Mouse (Mus musculus) lung, postnatal 4 days (tissue): Measurements from ENCODE around the gene Clec10a.
"Not testable (repeated sequence)": the region's sequence is repeated elsewhere in the genome, so short reads cannot be mapped to it uniquely, and the experiment has no call there.

Experiments
- DNase-seq, 2 experiments: peaks; one replicate each; pipeline ENCODE4 v3.0.0; 2021

Gene Clec10a

GRCm38 (mm10) chr11:70155897-70156296 is at the start of gene Clec10a:
Gene Clec10a, plus strand, starts transcription at chr11:70156197.
- not testable (repeated sequence) for DNase-seq

- DNase-seq, result peak in 1 of 2 experiments; percentile 16
Observed at GRCm38 (mm10) chr11:70107085-70107484, 48.9 kb upstream of the Clec10a start.

GRCm38 (mm10) chr11:70110146-70110545 is 45.9 kb upstream of the Clec10a start:
- peak; percentile 18 to 50 for DNase-seq

- no peak for DNase-seq
Observed at GRCm38 (mm10) chr11:70114562-70114961, 41.4 kb upstream of the Clec10a start.

- DNase-seq, result no peak
Observed at GRCm38 (mm10) chr11:70115901-70116300, 40.1 kb upstream of the Clec10a start.

GRCm38 (mm10) chr11:70129926-70130379 is 26.0 kb upstream of the Clec10a start, which contains the start of gene Mgl2:
Gene Mgl2, plus strand, starts transcription at chr11:70130329.
- peak; percentile 65 to 67 for DNase-seq

- DNase-seq, result not testable (repeated sequence)
Observed at GRCm38 (mm10) chr11:70135001-70135400, 21.0 kb upstream of the Clec10a start.

GRCm38 (mm10) chr11:70135925-70136324 is 20.1 kb upstream of the Clec10a start:
- DNase-seq, result peak in 1 of 2 experiments; percentile 28

GRCm38 (mm10) chr11:70139171-70139570 is 16.8 kb upstream of the Clec10a start:
- DNase-seq, result no peak

- DNase-seq, result peak in 1 of 2 experiments; percentile 18
Observed at GRCm38 (mm10) chr11:70151072-70151471, 4.9 kb upstream of the Clec10a start.

GRCm38 (mm10) chr11:70162336-70162735 is 6.3 kb downstream of the Clec10a start:
- peak; percentile 17 to 35 for DNase-seq

GRCm38 (mm10) chr11:70165972-70166921 is 10.2 kb downstream of the Clec10a start:
- DNase-seq, result peak in 1 of 2 experiments; percentile 14

- no peak for DNase-seq
Observed at GRCm38 (mm10) chr11:70168136-70168535, 12.1 kb downstream of the Clec10a start.

GRCm38 (mm10) chr11:70169471-70169870 is 13.5 kb downstream of the Clec10a start:
- not testable (repeated sequence) for DNase-seq

GRCm38 (mm10) chr11:70170291-70170690 is 14.3 kb downstream of the Clec10a start:
- DNase-seq, result no peak

GRCm38 (mm10) chr11:70171181-70171580 is 15.2 kb downstream of the Clec10a start:
- DNase-seq, result no peak

GRCm38 (mm10) chr11:70171847-70172246 is 15.8 kb downstream of the Clec10a start:
- peak in 1 of 2 experiments; percentile 51 for DNase-seq

GRCm38 (mm10) chr11:70172298-70172697 is 16.3 kb downstream of the Clec10a start:
- no peak for DNase-seq

GRCm38 (mm10) chr11:70174491-70174890 is 18.5 kb downstream of the Clec10a start:
- DNase-seq, result no peak

- DNase-seq, result peak in 1 of 2 experiments; percentile 16
Observed at GRCm38 (mm10) chr11:70177647-70178046, 21.6 kb downstream of the Clec10a start.

GRCm38 (mm10) chr11:70178311-70178710 is 22.3 kb downstream of the Clec10a start:
- DNase-seq, result no peak

GRCm38 (mm10) chr11:70178756-70179155 is 22.8 kb downstream of the Clec10a start:
- DNase-seq, result no peak

GRCm38 (mm10) chr11:70179401-70179800 is 23.4 kb downstream of the Clec10a start:
- peak in 1 of 2 experiments; percentile 31 for DNase-seq

- DNase-seq, result no peak
Observed at GRCm38 (mm10) chr11:70180496-70180895, 24.5 kb downstream of the Clec10a start.
